Mouse (Mus musculus) layer of hippocampus, adult 9-11 months (tissue): ENCODE data around the gene Arl4a.

Source experiments
- DNase-seq: peaks from one replicate; pipeline ENCODE4 v3.0.0; 2022

The Arl4a gene

GRCm38 (mm10) chr12:40037876-40038463 is at the start of gene Arl4a:
Gene Arl4a (minus strand): TSS chr12:40038025.
- peak; percentile 85 for DNase-seq

GRCm38 (mm10) chr12:40085731-40086322 is 48.0 kb upstream of the Arl4a start:
- peak; percentile 70 for DNase-seq

GRCm38 (mm10) chr12:40082453-40083238 is 44.8 kb upstream of the Arl4a start:
- DNase-seq, result no peak

GRCm38 (mm10) chr12:40082048-40082447 is 44.2 kb upstream of the Arl4a start:
- no peak for DNase-seq

DNA sequence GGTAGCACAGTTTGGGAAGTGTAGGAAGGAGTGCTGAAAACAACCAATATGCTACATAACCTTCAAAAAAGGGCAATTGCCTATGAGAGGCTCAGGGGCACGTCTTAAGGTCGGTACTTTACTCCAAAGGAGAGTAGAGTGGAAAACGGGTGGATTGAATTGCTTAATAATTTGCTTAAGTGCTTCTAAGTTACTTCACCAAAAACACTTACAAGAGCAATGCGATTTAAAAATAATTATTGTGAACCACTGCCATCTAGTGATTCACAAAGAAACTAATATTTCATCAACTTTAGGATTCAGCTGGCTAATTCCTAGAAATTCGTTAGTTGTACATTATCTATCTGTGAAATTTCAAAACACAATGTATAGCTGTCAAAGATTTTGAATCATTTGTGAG is 35.8 kb upstream of the Arl4a start:
- no peak for DNase-seq

DNA sequence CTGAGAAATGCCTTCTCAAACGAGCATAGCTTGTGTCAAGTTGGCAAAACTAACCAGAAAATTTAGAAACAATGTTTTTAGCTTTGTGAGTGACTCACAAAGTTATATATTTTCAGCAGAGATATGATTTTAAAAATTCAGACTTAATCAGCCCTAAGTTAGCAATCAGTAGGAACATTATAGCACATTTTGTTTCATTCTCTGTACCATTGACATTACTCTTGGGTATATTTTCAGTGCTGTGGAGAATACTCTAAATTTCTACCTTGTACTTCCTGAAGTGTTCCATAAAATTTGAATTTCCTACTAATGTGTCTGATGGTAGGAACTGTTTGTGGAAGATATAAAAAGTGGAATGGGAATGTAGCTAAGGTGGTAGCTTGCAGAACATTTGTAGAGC is 9.2 kb upstream of the Arl4a start:
- no peak for DNase-seq

GRCm38 (mm10) chr12:40043816-40044585 is 6.2 kb upstream of the Arl4a start:
- DNase-seq, result no peak

DNA sequence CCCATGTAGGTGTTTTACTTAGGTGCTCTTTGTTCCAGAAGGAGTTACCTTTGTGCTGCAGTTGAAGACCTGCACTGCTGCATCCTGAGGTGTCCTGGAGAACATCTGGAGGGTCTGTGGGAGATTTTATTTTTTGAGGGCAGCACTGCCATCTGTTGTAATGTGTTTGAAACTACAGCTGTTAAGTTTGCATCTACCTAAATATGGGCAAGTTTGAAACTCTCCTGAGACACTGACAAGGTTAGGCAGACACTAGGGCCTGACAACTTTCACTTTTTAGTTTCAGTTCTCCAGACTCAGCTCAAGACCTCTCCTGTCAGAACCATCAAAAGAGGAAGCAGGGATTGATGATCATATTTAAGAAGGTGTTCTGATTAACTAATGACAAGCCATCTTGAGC is 2.2 kb upstream of the Arl4a start:
- no peak for DNase-seq

DNA sequence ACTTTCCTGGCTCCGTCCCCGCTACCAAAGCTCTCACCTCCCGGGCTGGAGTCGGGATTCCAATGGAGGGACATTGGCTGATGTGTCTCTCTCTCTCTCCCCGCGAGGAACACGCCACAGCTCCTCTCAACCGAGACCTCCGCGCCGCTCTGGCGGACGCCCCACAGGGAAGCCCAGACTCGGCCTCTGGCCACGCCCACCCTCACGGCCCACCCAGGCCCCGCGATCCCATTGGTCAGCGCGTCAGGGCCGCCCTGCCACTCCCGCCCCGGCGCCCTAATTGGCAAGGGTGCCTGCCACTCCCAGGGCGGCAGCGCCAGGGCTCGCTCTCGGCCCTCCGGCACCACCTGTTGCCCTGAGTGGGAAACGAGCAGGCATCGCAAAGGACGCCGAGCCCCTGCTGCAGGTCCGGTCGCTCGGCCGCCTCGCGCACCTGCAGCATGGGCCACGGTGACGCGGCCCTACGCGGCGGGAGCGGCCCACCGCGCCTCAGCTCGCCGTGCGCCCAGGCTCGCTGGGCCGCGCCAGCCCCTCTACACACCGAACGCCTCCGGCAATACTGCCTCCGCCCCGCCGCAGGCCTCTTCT is 505 bp downstream of the Arl4a start:
- peak; percentile 97 for DNase-seq

- DNase-seq, result no peak
Measured at GRCm38 (mm10) chr12:40036666-40037065, 1.2 kb downstream of the Arl4a start.

DNA sequence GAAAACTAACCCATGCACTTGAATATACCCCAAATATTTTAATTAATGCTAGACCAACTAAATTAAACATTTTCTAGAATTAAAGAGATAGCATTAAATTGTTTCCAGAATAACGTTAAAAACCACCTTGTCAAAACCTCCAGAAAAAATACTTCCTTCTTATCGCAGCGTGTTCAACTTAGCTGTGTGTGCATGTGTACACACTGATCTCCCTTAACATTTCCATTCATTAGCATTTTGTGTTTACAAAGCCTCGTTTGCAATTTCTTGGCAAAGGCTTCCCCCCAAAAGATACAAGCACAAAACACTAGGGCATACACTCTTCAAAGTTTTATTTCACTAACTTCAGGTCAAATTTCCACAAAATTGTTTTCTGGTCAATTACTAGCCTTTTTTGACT is 2.3 kb downstream of the Arl4a start:
- DNase-seq, result no peak

- DNase-seq, result no peak
Measured at GRCm38 (mm10) chr12:40029201-40029600, 8.6 kb downstream of the Arl4a start.

DNA sequence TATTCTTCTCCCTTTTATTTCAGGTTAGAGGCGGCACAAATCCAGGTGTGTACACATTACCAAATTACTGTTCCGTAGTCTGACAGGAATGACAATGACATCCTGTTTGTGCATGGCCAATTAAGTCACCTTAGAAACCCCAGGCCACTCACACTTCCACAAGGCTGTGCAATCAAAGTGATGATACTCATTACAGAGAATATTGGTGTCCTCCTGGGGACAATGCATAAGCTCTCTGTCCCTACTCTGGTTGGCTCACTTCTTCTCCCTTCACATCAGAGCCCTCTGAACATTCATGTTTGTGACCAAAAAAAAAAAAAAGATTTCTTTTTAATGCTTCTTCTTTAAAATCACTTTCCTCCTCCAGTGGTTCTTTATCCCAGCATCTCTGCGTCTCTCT is 10.0 kb downstream of the Arl4a start:
- no peak for DNase-seq

DNA sequence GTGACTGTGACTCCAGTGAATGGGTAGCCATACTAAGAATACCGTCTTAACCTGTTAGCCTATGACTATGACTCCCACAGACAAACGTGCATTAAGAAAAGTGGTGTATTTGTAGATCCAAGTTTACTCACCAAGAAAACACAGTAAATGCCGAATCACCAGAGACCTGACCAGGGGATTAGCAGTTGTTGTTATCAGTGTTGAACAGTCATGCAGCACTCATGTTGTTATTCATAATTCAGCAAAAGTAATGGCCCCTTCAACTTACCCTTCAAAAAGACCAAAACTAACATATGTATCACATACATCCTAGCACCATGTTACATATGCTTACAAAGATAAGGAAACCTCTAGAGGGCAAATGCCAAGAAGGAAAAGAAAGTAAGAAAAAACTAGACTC is 10.4 kb downstream of the Arl4a start:
- no peak for DNase-seq

GRCm38 (mm10) chr12:40023918-40024317 is 13.9 kb downstream of the Arl4a start:
- DNase-seq, result no peak

GRCm38 (mm10) chr12:40023014-40023642 is 14.7 kb downstream of the Arl4a start:
- no peak for DNase-seq

- DNase-seq, result no peak
Measured at GRCm38 (mm10) chr12:40022344-40022743, 15.5 kb downstream of the Arl4a start.

DNA sequence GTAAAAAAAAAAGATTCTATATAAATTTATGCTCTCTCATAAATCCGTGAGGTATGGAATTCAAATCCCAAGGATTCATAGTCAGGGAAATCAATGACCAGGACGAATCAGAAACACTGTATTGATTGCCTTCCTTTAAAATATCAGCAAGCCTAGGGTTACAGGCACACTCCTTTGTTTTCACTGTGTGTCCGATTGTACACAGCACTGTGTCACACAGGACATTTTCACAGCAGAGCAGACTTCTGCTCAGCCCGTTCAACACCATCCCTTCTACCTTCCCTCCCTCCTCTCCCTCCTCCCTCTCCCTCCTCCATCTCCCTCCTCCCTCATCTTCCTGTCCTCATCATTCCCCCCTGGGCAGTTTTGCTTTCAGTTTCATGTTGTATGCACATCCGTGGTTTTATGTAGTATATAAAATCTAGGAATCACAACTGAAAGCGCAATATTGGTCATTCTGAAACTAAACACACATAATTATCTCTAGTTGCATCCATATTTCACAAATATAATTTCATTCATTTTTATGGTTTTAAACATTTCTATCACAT is 19.8 kb downstream of the Arl4a start:
- no peak for DNase-seq

GRCm38 (mm10) chr12:40016648-40017460 is 21.0 kb downstream of the Arl4a start:
- DNase-seq, result peak; percentile 10

GRCm38 (mm10) chr12:40016068-40016467 is 21.8 kb downstream of the Arl4a start:
- no peak for DNase-seq

DNA sequence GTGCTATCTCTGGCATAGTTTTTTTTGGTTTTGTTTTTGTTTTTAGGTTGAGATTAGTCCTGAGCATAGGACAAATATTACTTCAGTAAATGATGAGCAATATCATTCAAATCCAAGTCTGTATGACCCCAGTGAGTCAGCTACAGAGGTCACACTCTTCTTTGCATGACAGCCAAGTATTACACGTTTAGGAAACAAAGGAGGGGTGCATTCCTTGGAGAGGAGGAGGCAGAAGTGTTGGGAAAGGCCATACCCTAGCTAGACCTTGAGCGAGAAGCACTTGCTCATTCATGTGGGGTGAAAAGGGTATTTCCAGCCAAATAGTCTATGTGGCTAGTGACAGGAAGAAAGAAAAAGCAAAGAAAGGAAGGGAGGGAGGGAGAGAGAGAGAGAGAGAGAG is 28.0 kb downstream of the Arl4a start:
- no peak for DNase-seq
